In the genomic region with DNA sequence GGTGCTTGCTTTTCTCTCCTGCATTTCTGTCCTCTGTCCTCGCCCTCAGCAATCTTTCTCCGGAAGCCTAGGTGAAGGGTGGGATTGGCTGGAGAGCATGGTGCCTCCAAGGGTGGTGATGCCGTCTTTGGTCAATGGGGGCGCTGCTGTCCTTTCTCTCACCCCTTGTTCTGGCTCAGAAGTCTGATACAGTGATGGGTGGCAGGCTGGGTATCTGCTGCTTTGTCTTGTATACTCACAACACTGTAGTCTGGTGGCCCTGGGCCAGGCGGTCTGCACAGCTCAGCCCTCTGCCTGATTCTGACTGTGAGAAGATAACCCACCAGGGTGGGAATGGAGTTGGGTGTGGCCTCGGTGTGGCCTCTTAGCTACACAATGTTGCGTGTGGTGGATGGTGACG, we compare ENCODE assay signal across 17 mouse cellular contexts. TPM values are rescaled to one million over a fixed set of nuclear protein-coding genes. Genes with fewer than 3 reads are reported as not detected.
A peak's percentile ranks its signal among the peaks of the same experiment; 100 is the strongest.
DNase-seq lines count a peak whose midpoint lies in the region; TF ChIP-seq lines count a peak whose summit lies in the region.
"Had no signal": no experiment of that assay in that cellular context is flagged by ENCODE, and none has a peak within 500 bp of the region (broad histone marks: within the 10 kb centered on the region; RNA-seq: fewer than 3 reads in every experiment).

No protein-coding gene starts in this region.

- H3K79me2 ChIP-seq in liver, adult 2 months (ENCODE audit: control insufficient read depth, insufficient read depth, low read length), result no peaks in the 10 kb centered on the region

- H3K36me3 ChIP-seq in liver, adult 2 months (ENCODE audit: control insufficient read depth, insufficient read depth, low read length), result no peaks in the 10 kb centered on the region
- H3K36me3 ChIP-seq: G1E; hindbrain, embryonic 12.5 days had no signal

- H3K27ac ChIP-seq in gastrocnemius, adult 2 months, result no peak overlapping the region
- H3K27ac ChIP-seq in liver, adult 2 months (replicated peaks; ENCODE audit: insufficient read depth, low read depth, low read length), result no peak overlapping the region
- H3K27ac ChIP-seq: heart, embryonic 10.5 days; hindbrain, embryonic 12.5 days; lung, embryonic 15.5 days; stomach, embryonic 15.5 days had no signal

- no peak overlapping the region for H3K9ac ChIP-seq in liver, adult 2 months (ENCODE audit: low read depth, low read length)
- H3K9ac ChIP-seq: hindbrain, embryonic 12.5 days; lung, embryonic 15.5 days; stomach, embryonic 15.5 days had no signal

- H3K4me3 ChIP-seq in gastrocnemius, adult 2 months, result no peak overlapping the region
- H3K4me3 ChIP-seq in liver, adult 2 months (ENCODE audit: insufficient read depth, low read depth, low read length), result no peak overlapping the region
- H3K4me3 ChIP-seq: heart, embryonic 10.5 days; hindbrain, embryonic 12.5 days; lung, embryonic 15.5 days; stomach, embryonic 15.5 days had no signal

- no peak for TF ChIP-seq POLR2A in liver, adult 2 months (IDR thresholded peaks at IDR 0.05; ENCODE audit: extremely low read depth, insufficient read depth, low read length)

- no peak for DNase-seq in gastrocnemius, adult 2 months
- DNase-seq in gastrocnemius, postnatal 14 days, result no peak
- DNase-seq in thymus, postnatal 4 days, result peak; percentile 50
- no peak for DNase-seq in thymus, postnatal 25 days
- DNase-seq in liver, adult 2 months (ENCODE audit: extremely low read depth, low read depth, low spot score), result no peak
- no peak for DNase-seq in left cerebral cortex, postnatal 4 days
- DNase-seq in cerebellum, adult 9-10 months, result no peak
- no peak for DNase-seq in urinary bladder, postnatal 36 days (ENCODE audit: low spot score in 2 of 2)
- DNase-seq: cerebellum, adult 8-10 months; kidney, adult 9 months; midbrain, embryonic 14.5 days; right cerebral cortex, postnatal 25 days had no signal

- H3K4me1 ChIP-seq in liver, adult 2 months (ENCODE audit: control insufficient read depth, insufficient read depth, low read length), result peaks cover 8% of the 10 kb centered on the region; the same call in 1 of the 2 replicates

- peak; percentile 25 for TF ChIP-seq CTCF in gastrocnemius, adult 2 months (IDR thresholded peaks at IDR 0.05)
- TF ChIP-seq CTCF in liver, adult 2 months (IDR thresholded peaks at IDR 0.05; ENCODE audit: low read depth, low read length), result peak; percentile 37; the same call in 1 of the 2 replicates

- no peaks in the 10 kb centered on the region for H3K27me3 ChIP-seq in liver, adult 2 months (ENCODE audit: control insufficient read depth, insufficient read depth, low read length)
- H3K27me3 ChIP-seq: hindbrain, embryonic 12.5 days; lung, embryonic 15.5 days; stomach, embryonic 15.5 days had no signal

- 83% methylated on average over 8 of the region's 8 CpGs for WGBS in liver, adult 2 months

- intact Hi-C loops in gastrocnemius, adult 2 months (cut with DNase I), result loop anchor here (10.0 kb wide), 1 partner anchor 46 kb away; no protein-coding TSS in a partner anchor
- intact Hi-C loops in gastrocnemius, postnatal 14 days (cut with DNase I; ENCODE audit: low total_unique reads), result no loop called here
- intact Hi-C loops in left cerebral cortex, postnatal 4 days (cut with DNase I), result no loop called here

RNA-seq across cellular contexts. Expression of a gene that starts 51.6 kb away (rescaled TPM):
- total RNA-seq in gastrocnemius, adult 2 months (2021), result 100 to 1,000 TPM; 200 to 329 TPM
- 100 to 1,000 TPM; 148 to 151 TPM for total RNA-seq in gastrocnemius, postnatal 14 days (2021)
- total RNA-seq in liver, adult 2 months (2014; rRNA removed), result 18.2 and 19.9 TPM in 2 replicates
- polyA plus RNA-seq in liver, adult 2 months (2012; rRNA removed), result 27.7 and 33.5 TPM in 2 replicates
- 100 to 1,000 TPM; 120 to 128 TPM for total RNA-seq in left cerebral cortex, postnatal 4 days (2021)
- total RNA-seq: G1E had no signal
- polyA plus RNA-seq: G1E had no signal
